Mouse (Mus musculus) liver, adult (tissue): ENCODE data around the gene Cd276.

Source experiments
- GATA4 ChIP-seq: IDR thresholded peaks from 2 replicates; pipeline ENCODE4 v1.6.1; 2014; ENCODE audit warnings: mild to moderate bottlenecking, low read length; ENCODE audit not compliant: insufficient replicate concordance

The Cd276 gene

DNA sequence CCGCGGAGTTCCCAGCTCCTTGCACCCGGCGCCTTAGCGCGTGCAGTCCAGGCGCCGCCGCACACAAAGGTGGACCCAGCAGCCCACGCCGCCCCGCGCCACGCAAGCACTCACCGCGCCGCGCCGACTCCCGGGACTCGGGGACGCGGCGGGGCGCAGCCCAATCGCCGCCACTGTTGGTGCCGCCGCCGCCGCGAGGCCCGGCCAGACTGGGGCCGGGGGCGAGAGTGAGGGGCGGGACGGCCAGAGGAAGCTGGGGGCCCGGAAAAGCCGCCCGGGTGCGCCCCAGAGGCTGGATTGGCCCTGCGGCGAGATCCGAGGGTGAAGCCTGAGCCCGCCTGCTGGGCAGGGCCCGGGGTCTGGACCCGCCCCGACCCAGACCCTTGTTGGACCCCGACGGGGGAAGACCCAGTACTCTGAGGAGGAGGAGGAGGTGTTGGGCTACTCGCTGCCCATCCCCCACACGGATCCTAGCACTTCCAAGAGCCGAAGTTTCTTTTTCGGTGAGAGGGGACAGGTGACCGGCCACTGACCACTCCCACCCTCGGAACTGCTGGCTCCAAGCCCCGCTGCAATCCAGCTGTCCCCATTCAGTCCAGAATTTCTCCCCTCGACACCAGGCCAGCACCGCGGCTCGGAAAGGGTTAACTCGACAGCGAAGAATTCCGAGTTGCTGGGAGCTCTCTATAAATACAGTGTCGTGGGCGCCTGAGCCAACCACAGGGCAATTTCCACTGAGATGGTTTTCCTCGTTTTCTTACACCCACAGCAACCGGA is at the start of gene Cd276:
TSS of gene Cd276 (minus strand) at position 530 of the 777 bp plus-strand sequence.
- no peak for TF ChIP-seq GATA4

DNA sequence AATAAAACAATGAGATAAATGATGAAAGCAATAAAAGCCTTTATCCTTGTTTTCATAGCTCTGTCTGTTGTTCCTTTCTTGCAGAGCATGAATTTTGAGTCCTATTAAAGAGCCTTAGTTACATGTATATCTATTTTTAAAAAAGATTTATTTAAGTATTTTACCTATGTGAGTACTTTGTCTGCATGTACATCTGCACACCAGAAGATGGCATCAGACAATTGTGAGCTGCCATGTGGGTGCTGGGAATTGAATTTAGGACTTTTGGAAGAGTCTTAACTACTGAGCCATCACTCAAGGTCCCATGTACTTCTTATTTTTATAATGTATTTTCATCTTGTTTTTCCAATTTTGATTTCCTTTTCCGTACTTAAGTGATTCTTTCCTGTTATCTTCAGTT is 40.1 kb upstream of the Cd276 start:
- TF ChIP-seq GATA4: no peak

DNA sequence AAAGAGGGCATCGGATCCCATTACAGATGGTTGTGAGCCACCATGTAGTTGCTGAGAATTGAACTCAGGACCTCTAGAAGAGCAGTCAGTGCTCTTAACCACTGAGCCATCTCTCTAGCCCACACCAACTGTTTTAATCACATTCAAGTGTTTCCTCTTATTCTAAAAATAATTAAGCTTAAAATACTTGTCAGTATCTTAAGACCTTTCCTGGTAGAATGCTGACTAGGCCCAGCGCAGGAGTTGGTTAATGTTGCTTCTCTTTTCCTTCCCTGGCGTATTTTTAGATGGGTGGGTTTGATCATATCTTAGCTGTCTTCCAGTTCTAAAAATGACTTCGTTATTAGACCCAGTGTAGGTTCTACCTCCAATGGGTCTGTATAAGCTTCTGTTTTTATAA is 33.4 kb upstream of the Cd276 start:
- TF ChIP-seq GATA4: no peak

DNA sequence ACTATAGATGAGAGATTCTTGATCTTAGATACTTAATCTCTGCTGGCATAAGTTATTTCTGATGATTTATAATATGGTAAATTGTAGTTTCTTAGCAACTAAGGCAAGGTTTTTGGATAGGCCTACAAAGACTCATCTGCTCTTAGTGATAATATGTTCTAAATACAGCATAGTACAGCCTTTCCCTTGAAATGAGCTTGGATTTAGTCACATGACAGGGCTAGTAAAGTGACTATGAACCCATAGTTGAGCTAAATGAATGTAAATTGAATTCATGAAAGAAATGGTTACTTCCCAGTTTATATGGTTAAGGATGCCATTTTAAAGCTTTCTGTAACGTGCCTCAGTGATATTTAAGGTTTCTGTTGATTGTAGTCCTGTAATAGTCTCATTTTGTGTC is 29.1 kb upstream of the Cd276 start:
- no peak for TF ChIP-seq GATA4

- TF ChIP-seq GATA4: no peak
These were observed 28.0 kb upstream of the Cd276 start for GRCm38 (mm10) chr9:58583267-58583641.

- TF ChIP-seq GATA4: no peak
These were observed 27.5 kb upstream of the Cd276 start for GRCm38 (mm10) chr9:58582581-58583266.

- TF ChIP-seq GATA4: no peak
These were observed 26.8 kb upstream of the Cd276 start, which contains the start of gene Nptn for GRCm38 (mm10) chr9:58581958-58582540. Gene Nptn (plus strand): TSS chr9:58582240.

DNA sequence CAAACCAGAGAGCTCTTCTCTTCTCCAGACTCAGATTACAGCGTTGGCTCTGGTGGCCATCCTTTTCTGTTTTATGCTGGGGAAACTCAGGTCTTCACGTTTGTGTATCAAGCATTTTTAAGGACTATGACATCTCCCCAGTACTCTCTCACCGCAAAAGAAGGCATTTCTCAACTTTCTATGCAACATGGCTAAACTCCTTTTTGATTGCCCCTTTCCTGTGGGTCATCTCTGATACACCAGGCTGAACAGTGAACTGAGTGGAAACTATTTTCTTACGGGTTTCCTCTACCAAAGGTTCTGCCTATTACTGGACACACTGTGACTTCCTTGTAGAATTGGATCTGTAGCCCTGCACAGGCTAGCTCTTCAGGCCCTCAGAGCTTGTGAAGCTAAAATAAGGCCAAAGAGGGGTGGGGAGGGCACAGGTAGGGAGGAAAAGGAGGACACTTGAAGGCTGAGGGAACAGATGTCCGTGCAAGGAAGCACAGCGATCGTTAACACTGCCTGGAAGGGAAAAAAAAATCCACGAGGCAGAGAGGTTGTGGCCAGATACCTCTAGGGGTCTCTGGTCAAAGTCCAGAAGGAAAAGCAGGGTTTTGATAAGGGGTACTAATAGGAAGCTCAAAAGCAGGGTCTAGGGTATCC is 26.2 kb upstream of the Cd276 start:
- no peak for TF ChIP-seq GATA4

GRCm38 (mm10) chr9:58578669-58579068 is 23.4 kb upstream of the Cd276 start:
- no peak for TF ChIP-seq GATA4

- TF ChIP-seq GATA4: no peak
These were observed 15.8 kb upstream of the Cd276 start for GRCm38 (mm10) chr9:58571001-58571400.

DNA sequence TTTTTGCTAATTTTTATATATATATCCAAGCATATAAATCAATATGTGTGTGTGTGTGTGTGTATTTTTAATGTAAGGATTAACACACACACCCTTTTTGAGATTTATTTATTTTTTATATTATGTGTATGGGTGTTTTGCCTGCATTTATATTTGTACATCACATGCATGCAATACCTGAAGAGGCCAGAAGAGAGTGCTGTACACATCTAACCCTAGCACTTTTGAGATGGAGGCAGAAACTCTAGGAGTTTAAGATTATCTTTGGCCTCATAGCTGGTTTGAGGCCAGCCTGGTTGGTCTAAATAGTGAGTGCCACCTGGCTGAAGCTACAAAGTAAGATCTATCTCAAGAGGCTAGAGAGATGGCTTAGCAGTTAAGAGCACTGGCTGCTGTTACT is 12.4 kb upstream of the Cd276 start:
- TF ChIP-seq GATA4: no peak

GRCm38 (mm10) chr9:58560211-58560610 is 5.0 kb upstream of the Cd276 start:
- no peak for TF ChIP-seq GATA4

DNA sequence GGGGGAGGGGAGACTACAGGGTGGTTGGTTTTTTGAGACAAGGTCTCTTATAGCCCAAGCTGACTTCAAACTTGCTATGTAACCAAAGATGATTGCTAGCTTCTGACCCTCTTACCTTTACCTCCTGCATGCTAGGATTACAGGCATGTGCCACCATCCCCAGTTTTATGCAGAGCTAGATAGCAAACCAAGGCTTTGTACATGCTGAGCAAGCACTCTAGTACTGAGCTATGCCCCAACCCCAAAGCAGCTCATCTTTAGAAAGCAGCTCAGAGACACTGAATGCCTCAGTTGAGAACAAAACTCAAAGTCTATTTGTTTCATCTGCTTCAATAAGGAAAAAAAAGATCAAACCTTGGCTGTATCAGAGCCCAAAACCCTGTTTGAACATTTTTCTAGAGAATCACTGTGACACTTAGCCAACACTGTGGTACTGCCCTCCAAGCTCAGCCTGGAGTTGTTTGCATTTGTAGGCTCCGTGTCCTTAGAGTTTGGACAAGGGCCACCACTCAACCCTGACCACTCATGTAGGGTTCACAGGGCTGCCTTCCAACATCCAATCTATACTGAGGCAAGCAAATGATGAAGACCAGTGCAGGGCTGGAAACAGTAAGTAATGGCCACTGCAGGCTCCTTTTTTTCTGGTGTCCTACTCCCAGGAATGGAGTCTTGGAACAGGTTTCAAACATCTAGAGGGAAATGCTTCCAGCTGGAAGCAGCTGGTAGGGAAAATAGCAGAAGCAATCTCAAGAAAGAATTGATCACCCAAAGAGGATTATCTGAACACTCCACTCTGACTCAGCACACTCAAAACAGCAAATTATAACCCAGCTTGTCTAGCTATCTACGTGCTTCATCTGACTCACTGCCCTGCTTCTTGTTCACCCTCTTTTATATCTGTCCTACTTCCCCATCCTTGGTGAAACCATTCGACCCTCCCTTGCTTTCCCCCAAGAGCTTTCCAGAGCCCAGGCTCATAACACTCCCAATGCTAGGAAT is 2.5 kb upstream of the Cd276 start:
- TF ChIP-seq GATA4: no peak

DNA sequence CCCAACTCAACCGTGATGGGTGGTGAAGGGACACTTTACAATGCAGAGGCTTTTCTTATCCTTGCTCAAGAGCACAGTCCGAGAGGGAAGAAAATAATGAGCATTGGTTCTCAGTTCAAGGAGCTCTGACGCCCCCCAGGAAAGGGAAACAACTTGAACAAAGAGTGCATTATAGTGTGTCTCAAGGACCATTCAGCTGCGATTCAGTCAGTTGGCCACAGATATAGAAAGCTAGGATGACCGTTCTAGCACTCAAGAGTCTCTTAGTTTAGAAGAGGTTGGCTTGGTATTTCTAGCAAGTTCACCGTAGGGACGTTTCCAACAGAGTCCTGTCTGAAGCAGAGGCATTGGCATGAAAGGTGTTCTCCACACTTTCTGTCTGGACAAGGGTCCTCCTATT is 1.4 kb upstream of the Cd276 start:
- TF ChIP-seq GATA4: no peak
